Mouse (Mus musculus): ENCODE data around the gene Gm3625.
A peak's percentile ranks its signal among the peaks of the same experiment; 100 is the strongest.

Gene Gm3625

DNA sequence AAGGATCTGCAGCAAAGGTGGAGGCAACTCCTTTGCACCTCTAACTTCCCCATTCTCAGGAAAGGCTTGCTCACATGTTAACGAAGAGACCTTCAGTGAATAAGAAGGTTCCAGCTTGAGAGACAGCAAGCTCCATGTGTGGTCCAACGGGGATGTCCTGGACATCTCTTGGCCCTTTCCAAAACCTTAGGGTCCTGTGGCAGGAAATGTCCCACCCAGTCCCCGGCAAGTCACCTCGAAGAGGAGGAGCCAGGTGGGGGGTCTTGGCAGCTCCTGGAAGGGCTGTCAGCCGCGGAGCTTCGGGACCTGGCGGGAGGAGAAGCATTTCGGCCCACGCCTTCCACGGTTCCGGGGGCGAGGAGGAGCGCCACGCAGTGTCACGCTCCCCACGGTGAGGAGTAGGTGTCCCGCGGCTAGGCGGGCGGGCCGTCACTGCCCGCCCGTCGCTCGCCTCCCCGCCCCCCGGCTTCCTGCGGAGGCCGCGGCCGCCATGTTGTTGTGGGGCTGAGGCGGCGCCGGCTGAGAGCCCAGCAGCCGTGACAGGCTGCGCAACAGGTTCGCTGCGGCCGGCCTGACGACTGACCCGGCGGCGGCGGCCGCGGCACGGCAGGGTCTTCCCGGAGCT is at the start of gene Gm3625, which contains the start of gene Itsn2:
TSS of gene Gm3625 (minus strand) at position 387 of the 625 bp plus-strand sequence.
TSS of gene Itsn2 (plus strand) at position 98 of the 625 bp plus-strand sequence.
- peak; percentile 81 for DNase-seq (ENCODE audit: low read depth)

DNA sequence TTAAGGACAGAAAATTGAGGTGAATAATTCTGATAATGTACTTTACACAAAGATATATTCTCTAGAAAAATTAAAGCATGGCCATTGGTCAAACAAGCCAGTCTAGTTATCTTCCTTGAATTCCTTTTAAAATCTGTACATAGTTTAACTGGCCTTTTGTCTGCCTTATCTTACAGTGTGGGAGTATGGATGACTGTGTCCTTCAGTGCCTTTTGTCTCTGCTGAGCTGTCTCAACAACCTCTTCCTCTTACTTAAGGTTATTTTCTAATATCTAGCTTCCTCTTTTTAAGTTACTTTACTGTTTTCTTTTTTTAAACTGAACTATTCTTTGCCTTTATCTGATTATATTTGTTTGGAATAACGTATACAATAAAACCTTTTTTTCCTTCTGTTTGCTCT is 48.0 kb upstream of the Gm3625 start:
- no peak for DNase-seq (ENCODE audit: low read depth)

DNA sequence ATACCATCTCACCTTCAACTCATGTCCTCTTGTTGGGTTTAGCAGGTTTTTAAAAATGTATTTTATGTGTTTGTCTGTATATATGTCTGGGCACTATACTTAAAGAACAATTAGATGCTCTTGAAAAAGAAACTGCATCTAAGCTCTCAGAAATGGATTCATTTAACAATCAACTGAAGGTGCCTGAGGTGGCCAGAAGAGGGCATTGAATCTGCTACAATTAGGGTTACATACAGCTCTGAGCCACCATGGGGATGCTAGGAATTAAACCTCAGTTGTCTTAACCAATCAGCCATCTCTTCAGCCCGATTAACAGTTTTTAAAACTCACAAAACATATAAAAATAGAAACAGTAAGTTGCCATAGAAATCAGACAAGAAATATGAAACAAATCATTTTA is 45.7 kb upstream of the Gm3625 start:
- DNase-seq (ENCODE audit: low read depth): peak; percentile 22

DNA sequence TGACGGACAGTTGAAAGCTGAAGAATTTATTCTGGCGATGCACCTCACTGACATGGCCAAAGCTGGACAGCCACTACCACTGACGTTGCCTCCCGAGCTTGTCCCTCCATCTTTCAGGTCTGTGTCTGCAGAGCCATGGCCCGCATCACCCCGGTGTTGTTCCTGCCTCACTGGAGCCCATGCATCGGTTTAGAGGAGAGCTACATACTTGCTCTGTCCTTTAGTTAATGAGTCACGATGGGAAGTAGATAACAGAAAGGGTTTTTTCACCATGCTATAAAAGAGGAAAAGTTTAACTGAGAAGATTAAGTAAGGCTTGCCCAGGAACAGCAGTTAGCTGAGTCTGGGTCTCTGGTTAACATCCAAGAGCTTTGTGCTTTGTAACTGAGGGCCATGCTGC is 40.2 kb upstream of the Gm3625 start:
- DNase-seq (ENCODE audit: low read depth): no peak

DNA sequence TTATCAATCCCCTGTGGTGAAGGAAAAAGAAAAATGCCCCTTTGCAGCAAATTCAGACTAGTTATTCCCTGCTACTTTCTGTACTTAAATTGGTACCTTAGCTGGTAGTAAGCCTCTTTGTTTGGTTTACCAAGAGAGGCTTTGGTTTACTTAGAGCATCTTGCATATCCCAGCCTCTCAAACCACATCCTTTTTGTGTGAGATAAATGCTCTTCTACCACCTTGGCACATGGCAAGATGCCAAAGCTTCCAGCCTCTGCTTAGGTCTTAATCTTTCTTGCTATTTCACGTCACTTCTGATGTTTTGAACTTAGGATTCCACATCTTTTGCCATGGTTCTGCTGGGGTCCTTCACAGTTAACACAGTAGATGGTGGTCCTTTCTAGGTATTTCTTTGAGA is 31.5 kb upstream of the Gm3625 start:
- DNase-seq (ENCODE audit: low read depth): peak; percentile 75

DNA sequence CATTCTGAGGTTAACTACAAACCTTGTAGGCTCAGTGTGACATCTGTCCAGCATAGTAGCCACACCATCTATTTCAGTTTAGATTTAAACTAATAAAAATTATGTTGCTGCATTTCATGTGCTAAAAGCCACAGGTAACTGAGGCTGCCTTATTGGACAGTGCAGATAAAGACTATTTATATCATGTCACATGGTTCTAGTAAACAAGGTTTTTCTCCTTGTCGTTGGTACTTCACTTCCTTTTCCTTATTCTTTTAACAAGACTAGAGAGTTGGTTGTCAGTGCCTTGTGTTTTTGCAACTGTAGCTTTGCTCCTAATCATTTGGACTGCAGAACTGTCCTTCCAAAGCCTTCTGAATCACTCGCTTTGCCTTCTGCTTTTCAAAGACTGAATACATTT is 22.0 kb upstream of the Gm3625 start:
- DNase-seq (ENCODE audit: low read depth): no peak

DNA sequence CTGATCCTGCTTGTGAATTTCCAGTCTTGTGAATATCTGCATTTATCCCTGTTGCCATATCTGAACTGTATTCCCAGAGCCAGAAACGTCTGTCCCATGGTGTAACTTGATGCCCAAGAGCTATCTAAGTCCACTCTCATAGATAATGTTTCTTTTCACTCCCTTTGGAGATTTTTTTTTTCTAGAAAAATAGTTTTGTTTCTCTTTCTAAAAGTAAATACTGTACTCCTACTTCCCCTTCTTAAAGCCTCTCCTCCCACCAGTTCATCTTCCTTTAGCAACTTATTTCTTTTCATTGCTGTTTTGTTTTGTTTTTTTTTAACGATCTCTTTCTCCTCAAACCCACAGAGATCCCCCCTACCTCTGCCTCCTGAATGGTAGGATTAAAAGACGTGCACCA is 13.9 kb upstream of the Gm3625 start:
- no peak for DNase-seq (ENCODE audit: low read depth)

DNA sequence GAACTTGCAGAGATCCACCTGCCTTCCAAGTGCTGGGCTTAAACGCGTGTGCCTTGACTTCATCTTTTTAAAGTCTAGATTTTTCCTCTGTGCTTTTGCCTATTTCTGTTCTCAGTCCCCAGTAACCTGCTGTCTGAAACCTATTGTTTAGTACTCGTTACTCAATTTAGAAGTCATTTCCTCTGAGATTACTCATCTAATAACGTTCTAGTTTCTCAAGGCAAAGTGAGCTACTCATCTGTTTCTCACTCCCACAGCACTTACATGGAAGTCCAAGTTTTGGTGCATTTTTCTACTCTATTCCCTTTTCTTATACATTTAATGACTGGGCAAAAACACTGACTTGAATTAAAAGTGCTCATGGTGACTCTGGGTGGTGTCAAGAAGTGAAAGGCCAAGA is 7.0 kb upstream of the Gm3625 start:
- no peak for DNase-seq (ENCODE audit: low read depth)

DNA sequence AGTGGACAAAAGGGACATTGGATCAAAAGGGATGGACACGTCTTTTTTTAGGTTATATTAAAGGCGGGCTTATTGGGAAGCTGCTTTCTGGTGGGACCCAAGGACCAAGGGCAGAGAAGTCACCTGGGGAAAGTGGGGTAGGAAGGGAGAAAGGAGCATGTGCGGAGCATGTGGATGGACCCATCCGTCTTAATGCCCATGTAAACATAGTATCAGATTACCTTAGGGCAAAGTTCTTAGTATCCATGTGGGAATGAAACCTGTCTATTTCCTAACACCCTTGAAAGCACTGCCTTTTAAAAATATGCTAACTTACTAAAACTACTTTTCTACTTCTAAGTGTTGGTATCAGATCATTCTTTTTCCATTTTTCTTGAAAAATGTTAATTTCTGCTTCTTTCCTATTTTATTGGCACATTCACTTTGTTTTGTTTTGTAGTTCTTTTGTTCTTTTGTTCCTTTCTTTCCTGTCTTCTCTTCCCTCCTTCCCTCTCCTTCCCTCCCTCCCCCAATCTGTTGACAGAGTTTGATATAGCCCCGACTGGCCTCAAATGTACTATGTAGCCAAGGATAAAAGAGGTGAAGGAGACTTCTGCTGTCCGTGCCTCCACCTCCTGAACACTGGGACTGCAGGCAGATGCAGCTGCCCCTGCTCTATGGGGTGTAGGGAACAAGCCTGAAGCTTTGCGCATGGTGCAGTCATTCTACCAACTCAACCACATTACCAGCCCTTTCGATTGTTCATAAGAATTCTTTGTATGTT is 6.1 kb upstream of the Gm3625 start:
- DNase-seq (ENCODE audit: low read depth): no peak

DNA sequence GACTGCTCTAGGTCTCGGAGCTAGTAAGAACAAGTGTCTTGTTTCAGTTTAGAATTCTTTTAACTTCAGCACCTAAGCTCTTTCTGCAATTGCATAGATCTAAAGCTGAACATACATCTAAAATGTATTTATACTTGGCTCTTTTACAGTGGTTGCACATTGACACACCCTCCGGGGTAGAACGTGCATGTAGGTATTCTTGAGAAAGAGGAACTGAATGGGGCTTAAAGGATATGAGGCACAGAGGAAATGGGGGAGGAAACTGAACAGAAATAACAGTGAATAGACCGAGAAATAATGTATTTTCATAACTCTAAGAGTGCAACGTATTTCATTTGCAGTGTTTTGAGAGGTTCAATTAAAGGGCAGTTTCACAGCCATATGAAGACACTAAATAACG is 2.3 kb upstream of the Gm3625 start:
- peak; percentile 62 for DNase-seq (ENCODE audit: low read depth)

DNA sequence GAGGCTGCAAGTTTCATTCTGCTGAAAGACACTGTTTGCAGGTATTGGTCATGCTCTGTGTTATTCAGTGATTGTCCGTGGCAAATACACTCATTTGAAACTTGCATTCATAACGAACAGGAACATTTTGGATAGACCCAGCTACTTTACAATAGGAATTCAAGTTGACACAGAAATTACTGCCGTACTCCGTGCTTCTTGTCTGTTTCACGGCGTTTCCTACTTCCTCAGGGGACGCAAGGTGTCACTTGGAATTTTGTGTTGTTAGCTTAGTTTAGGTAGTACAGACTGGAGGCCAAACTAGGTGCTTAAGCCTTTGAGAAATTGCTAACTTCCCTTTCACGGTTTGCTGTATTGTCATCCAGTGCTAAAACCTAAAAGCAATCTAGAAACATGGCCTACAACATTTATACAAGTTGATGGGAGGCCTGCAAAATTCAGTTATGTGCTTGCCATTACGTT is 1.2 kb upstream of the Gm3625 start:
- DNase-seq (ENCODE audit: low read depth): no peak

DNA sequence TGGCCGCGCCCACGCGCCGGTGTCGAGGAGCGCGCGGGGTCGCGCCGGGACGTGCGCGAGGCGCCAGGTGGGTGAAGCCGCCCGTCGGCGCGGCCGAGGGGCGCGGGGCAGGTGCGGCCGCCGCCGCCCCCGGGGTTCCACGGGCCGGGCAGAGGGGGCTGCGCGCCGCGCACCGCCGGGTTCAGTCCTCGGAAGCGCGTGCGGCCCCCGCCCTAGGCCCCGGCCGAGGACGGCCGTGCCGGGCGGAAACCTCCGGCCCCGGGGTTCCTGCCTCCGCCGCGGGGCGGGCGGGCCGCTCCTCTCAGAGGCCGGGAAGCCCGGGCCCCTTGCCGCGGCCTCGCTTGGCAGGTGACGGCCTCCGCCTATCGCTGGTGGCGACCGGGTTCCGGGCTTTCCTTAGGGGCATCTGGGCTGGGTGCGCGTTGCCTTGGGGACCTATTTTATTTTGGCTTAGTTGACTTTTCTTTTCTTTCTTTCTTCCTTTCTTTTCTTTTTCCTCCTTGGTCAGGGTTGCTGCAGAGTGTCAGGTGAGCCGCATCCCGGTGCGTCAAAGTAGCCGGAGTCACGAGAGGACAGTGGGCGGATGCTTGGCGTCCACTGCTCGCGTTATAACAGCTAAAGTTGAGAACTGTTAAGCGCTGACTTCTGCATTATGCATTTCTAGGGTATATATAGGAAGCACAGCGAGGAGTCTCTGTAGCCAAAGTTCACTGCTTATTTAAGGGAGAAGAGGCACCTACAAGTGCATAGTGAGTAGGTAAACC is 621 bp upstream of the Gm3625 start:
- peak; percentile 69 for DNase-seq (ENCODE audit: low read depth)

DNA sequence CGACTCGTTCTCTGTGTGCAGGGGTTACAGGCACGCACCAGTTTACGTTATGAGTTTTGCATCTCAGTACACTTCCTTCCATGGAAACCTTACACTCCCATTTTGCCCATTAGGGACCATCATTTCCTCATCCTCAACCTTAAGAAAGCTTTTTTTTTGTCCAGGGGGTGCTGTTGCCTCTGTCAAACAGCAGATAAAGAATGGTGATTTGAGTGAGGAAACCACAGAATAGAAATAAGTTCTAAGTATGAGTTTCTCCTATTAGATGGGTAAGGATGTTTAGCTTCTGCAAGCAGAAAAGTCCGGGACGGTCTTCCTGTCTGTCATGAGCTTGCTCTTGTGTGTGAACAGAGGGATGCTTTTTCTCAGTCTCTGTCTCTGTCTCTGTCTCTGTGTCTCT is 702 bp downstream of the Gm3625 start:
- DNase-seq (ENCODE audit: low read depth): peak; percentile 57

DNA sequence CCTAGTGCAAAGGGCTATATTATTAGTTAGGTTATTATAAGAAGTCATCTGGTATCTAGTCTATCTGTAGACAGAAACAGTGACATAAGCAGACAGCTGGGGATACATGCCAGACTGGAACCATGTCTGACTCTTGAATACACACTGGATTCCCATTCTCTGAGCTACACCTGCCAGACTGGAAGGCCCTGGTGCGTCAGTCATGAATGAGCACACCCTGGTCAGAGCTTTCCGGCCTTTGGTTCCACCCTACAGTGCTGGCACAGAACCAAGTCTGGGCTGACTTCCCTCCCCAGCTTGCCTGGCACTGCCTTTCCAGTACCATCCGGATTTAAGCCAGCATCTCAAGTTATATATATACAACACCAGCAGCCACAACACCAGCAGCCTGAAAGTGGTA is 4.1 kb downstream of the Gm3625 start:
- no peak for DNase-seq (ENCODE audit: low read depth)

DNA sequence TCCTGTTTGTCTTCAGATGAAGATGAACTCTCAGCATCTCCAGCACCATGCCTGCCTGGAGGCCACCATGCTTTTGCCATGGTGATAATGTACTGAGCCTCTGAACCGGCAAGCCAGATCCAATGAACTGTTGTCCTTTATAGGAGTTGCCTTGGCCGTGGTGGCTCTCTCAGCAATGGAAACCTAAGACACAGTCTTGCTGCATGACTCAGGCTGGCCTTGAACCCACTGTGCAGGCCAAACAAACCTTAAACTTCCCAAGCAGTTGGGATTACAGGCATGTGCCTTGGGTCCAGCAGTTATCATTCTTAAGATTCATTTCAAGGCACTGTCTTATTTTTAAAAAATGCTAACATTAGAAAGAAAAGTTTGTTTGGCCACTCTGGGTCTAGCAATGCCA is 4.9 kb downstream of the Gm3625 start:
- no peak for DNase-seq (ENCODE audit: low read depth)

DNA sequence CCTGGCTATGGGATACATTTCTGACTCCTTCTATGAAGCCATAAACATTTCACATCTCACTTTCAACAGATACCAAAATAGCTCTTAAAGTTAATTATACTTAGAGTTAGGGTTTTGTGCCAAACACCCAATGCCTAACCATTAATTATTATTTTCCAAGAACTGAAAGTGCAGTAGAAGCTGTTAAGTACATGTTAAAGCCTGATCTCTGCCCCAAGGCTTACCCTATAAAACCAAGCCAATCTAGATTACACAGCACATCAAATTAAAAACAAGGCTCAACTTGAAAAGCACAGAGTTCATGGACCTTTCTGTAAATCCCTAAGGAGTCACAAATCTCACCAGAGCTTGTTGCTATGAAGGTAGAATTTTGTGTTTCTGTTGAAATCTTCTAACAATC is 10.4 kb downstream of the Gm3625 start:
- no peak for DNase-seq (ENCODE audit: low read depth)

DNA sequence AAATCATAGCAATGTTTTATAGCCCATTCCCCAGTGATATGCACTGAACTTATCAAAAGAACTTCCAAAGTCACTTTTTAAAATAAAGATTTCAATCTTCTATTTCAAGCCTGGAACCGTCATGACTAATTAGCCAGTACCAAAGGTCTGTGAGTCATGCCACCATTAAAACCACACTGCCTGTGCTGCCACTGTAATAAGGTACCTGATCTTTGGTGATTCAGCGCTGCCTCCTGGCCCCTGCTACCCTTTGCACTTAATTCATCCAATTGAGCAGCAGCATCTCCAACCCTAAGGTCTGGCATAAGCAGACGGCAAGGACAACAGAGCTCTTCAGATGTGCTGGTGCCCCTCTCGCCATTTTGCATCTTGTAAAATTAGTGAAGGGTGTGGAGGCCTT is 18.7 kb downstream of the Gm3625 start:
- no peak for DNase-seq (ENCODE audit: low read depth)

DNA sequence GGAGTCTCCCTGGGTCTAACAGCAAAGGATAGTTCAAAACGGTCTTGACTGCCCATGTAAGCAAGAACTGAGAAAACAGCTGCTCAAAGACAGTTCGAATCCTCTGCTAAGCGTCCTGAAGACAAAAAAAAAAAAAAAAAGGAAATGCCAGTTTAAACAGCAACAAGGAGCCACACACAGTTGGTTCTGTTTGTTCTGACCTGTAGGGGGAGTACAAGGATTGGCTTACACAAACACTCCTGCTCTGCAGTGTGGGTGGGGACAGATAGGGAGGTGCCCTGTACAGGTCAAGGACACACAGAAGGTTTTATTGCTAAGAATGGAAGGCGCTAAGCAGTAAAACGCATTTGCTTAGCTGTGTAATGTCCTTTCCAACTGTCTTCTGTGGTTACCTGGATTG is 20.9 kb downstream of the Gm3625 start:
- peak; percentile 80 for DNase-seq (ENCODE audit: low read depth)

DNA sequence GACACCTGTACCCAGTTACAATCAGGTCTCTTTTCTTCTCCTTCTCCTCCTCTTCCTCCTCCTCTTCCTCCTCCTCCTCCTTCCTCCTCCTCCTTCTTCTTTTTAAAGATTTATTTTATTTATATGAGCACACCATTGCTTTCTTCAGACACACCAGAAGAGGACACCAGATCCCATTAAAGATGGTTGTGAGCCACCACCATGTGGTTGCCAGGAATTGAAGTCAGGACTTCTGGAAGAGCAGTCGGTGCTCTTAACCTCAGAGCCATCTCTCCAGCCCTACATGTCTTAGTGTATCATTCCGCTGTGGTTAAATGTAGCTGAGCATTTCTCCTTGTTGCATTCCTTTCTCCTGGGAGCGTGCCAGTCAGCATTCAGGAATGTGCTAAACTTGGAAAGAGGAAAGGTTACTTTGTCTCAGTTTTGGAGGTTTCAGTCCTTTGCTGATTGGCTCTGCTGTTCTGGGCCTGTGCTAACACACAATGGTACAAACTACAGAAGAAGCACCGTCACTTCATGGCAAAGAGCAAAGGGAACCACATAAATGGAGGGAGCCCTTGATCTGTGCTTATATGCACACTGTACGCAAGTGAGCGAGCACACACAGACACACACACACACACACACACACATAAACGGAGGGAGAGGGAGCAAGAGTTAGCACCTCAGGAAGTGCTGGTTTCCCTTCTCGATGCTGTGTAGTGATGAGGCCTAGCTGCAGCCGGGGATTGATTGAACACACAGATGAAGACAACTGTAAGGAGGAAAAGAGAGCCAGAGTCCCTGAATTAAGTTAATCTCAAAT is 34.0 kb downstream of the Gm3625 start:
- DNase-seq (ENCODE audit: low read depth): peak; percentile 81

DNA sequence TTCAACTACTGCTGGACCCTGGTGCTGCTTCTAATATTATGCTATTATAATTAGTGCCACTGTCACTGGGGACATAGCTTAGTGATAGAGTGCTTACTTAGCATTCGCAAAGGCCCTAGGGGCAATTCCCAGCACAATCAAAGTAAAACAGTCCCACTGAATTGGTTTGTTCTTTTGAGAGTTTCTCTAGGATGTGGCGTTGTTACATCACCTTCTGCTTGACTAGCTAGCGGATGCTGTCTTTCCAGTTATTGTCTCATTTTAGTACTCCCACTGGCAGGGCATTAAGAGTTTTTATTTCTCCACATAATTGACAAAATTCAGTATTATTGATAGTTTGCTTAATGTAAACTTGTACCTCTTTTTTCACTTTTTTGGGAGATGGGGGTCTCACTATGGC is 34.7 kb downstream of the Gm3625 start:
- no peak for DNase-seq (ENCODE audit: low read depth)

DNA sequence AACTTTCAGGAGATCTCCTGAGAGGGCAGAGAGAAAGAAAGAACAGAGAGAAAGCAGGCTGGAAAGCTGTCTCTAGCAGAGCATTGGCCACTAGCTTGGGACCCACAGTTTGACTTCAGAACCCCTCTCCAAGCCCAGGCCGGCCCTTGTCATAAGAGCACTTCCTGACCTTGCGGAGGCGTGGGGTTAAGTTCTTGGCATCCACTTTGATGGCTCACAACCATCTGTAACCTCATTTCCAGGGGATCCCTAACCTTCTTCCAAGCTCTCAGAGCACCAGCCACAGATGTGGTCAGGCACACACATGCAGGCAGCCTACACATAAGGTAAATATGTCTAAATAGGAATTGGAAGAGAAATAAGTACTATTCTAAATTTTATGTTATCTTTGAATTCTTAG is 35.3 kb downstream of the Gm3625 start:
- DNase-seq (ENCODE audit: low read depth): no peak

DNA sequence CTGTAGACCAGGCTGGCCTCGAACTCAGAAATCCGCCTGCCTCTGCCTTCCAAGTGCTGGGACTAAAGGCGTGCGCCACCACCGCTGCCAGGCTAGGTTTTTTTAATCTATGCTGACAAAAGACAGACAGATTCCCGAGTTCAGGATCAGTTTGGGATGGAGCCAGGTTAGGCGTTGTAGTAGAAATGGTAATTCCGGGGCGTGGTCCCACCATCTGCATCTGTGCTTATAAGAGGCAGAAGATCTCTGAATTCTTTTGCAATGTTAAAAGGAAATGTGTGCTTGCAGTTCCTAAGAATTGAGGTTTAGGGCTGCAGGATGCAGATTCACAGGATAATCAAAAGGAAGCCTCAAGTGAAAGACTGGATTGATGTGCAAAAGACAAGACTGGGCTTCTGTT is 35.8 kb downstream of the Gm3625 start:
- DNase-seq (ENCODE audit: low read depth): no peak
